Mouse (Mus musculus): Measurements from ENCODE around the gene Btbd35f17. TPM values are rescaled to one million over a fixed set of nuclear protein-coding genes. Genes with fewer than 3 reads are reported as not detected.
"Not testable (repeated sequence)": the region's sequence is repeated elsewhere in the genome, so short reads cannot be mapped to it uniquely, and the experiment has no call there.

Btbd35f17 gene
- not detected in 2 replicates for polyA plus RNA-seq (2016; fragmentation: Nextera tagmentation; extraction: Ambion mirVana)

GRCm38 (mm10) chrX:4370336-4370735 is at the start of gene Btbd35f17:
TSS of gene Btbd35f17 (plus strand) at chrX:4370636.
- 92% methylated on average over 2 of the region's 4 CpGs for WGBS
- H3K4me2 ChIP-seq; H3K27ac ChIP-seq; H3K9ac ChIP-seq; H3K9me3 ChIP-seq; H3K27me3 ChIP-seq; H3K4me1 ChIP-seq; ATAC-seq (ENCODE audit: low FRiP score); H3K4me3 ChIP-seq (replicated peaks); H3K36me3 ChIP-seq (replicated peaks): not testable (repeated sequence)

Other genes starting within 250 kb of the Btbd35f17 start
- not detected in 2 replicates for gene Btbd35f28, start 174.1 kb upstream of the Btbd35f17 start, polyA plus RNA-seq (2016; fragmentation: Nextera tagmentation; extraction: Ambion mirVana)
- gene Btbd35f20, start 79.4 kb upstream of the Btbd35f17 start, polyA plus RNA-seq (2016; fragmentation: Nextera tagmentation; extraction: Ambion mirVana) = not detected in 2 replicates

Measured in forebrain, embryonic 12.5 days (tissue).